Mouse (Mus musculus) ES-Bruce4 (cell line): ENCODE measurements around the gene Bhlha9. TPM values are rescaled to one million over a fixed set of nuclear protein-coding genes. Genes with fewer than 3 reads are reported as not detected.
A peak's percentile ranks its signal among the peaks of the same experiment; 100 is the strongest.

Source experiments
- H3K27ac ChIP-seq: 2 replicates; pipeline ENCODE4 v1.5.1; 2012; ENCODE audit warnings: low read length, inconsistent platforms; ENCODE audit not compliant: insufficient read depth
- H3K27me3 ChIP-seq: 2 replicates; pipeline ENCODE4 v1.6.1; 2012; ENCODE audit warnings: mild to moderate bottlenecking, low read length, inconsistent platforms; ENCODE audit not compliant: control insufficient read depth, poor library complexity, insufficient read depth, severe bottlenecking
- H3K36me3 ChIP-seq: 2 replicates; pipeline ENCODE4 v1.6.1; 2012; ENCODE audit warnings: inconsistent platforms, mild to moderate bottlenecking, low read length, moderate library complexity; ENCODE audit not compliant: control insufficient read depth, poor library complexity, insufficient read depth, severe bottlenecking
- H3K4me1 ChIP-seq: one replicate; pipeline ENCODE4 v1.8.1; 2011; ENCODE audit warnings: low read length; ENCODE audit not compliant: control insufficient read depth, insufficient read depth
- H3K4me3 ChIP-seq: 2 replicates; pipeline ENCODE4 v1.5.1; 2011; ENCODE audit warnings: low read depth, mild to moderate bottlenecking, low read length
- H3K9ac ChIP-seq: 2 replicates; pipeline ENCODE4 v1.6.1; 2012; ENCODE audit warnings: low read depth, mild to moderate bottlenecking, inconsistent platforms; ENCODE audit not compliant: poor library complexity, severe bottlenecking
- H3K9me3 ChIP-seq: replicated peaks from 2 replicates; pipeline ENCODE4 v1.6.1; 2012; ENCODE audit warnings: mild to moderate bottlenecking, low read length, inconsistent platforms; ENCODE audit not compliant: control insufficient read depth, poor library complexity, insufficient read depth, severe bottlenecking
- CTCF ChIP-seq: IDR thresholded peaks from one replicate; pipeline ENCODE4 v1.8.1; 2011; ENCODE audit warnings: low read depth, low read length
- EP300 ChIP-seq: IDR thresholded peaks from 2 replicates; pipeline ENCODE4 v1.6.1; 2011; ENCODE audit warnings: low read depth, low read length; ENCODE audit not compliant: insufficient read depth
- POLR2A ChIP-seq: IDR thresholded peaks from one replicate; pipeline ENCODE4 v1.8.1; 2011; ENCODE audit warnings: low read length; ENCODE audit not compliant: insufficient read depth
- polyA plus RNA-seq: library from polyadenylated mRNA; stranded (reverse); fragments of >200 nt; gene quantifications from 2 replicates; pipeline ENCODE4 v1.2.4, GENCODE M21; 2011; ENCODE audit warnings: low read depth; ENCODE audit not compliant: missing spikeins, insufficient read depth, insufficient read length

Gene Bhlha9
- polyA plus RNA-seq, 1 experiment: not detected

GRCm38 (mm10) chr11:76655106-76655505, 17.2 kb upstream of the Bhlha9 start:
- H3K4me1 ChIP-seq: no peaks in the 10 kb centered on the region
- no peaks in the 10 kb centered on the region for H3K9me3 ChIP-seq
- H3K9ac ChIP-seq: no peak overlapping the region
- H3K27me3 ChIP-seq: no peaks in the 10 kb centered on the region
- no peak overlapping the region for H3K4me3 ChIP-seq
- H3K27ac ChIP-seq: no peak overlapping the region
- TF ChIP-seq EP300 (no peak), CTCF (no peak)
- H3K36me3 ChIP-seq: no peaks in the 10 kb centered on the region

- Histone ChIP-seq H3K4me3 (no peak overlapping the region), H3K27ac (no peak overlapping the region), H3K4me1 (no peaks in the 10 kb centered on the region), H3K27me3 (no peaks in the 10 kb centered on the region), H3K9me3 (no peaks in the 10 kb centered on the region), H3K36me3 (no peaks in the 10 kb centered on the region), H3K9ac (no peak overlapping the region)
- TF ChIP-seq CTCF: no peak
- TF ChIP-seq POLR2A: no peak
- TF ChIP-seq EP300: no peak
Observed at GRCm38 (mm10) chr11:76657450-76657970, 14.8 kb upstream of the Bhlha9 start.

DNA sequence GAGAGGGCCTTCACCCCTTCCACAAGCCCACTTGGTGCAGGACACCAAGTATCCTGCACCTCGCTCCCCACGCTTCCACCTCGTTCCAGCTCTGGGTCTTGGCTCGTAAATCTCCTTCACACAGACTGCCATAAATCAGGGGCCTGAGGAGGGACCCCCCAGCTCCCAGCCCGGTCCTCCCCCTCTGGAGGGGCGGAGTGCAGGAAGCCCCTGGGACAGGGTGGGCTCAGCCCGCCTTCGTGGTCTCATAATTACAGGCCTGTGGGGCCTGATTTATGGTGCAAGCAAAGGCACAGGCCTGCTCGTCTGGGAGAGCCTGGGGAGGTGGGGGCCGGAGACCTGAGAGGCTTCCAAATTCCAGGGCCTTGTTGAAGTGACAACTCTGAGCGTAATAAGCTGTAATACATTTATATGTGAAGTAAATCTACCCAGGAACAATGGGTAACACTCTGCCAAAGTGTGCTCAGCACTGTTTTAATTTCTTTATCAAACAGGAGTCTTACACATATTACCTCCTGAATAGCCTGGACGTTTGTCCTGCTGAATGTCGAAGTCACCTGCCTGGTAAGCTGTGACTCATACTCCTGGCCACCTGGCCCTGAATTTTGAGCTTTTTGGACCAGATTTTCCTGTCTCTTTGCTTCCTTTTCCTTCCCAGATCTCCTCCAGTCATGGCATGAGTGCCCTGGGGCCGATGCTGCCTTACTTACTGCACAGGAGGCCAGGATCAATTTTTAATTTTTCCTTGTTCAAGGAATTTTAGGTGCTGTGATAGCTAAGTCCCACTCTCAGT, 12.9 kb upstream of the Bhlha9 start:
- TF ChIP-seq EP300 (no peak), CTCF (no peak), POLR2A (no peak)
- Histone ChIP-seq H3K9me3 (no peaks in the 10 kb centered on the region), H3K27ac (no peak overlapping the region), H3K27me3 (no peaks in the 10 kb centered on the region), H3K36me3 (no peaks in the 10 kb centered on the region), H3K4me1 (no peaks in the 10 kb centered on the region), H3K4me3 (no peak overlapping the region), H3K9ac (no peak overlapping the region)

DNA sequence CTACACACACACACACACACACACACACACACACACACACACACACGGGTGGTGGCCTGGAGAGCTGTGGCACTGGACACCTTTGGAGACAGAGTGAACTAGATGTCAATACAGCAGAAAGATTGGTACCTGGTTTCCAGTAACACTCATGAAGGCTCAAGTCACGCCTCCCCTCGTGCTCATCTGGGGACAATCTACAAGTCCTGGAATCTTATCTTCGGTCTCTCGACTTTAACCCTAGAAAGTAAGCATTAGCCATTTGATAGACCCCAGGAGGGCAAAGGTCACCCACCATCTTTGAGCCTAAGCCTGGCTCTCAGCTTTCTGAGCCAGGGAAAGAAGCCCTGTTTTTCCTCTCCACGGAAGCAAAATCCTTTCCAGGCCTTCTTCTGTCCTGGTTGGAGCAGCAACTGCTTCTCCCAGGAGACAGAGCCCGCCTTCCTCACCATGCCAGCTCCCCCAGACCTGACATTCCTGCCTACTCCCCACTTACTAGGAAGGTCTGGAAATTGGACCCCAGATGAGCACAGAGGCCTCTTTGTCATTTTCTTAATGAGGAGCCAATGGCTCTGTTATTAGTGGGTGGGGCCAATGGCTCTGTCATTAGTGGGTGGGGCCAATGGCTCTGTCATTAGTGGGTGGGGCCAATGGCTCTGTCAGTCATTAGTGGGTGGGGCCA, 10.3 kb upstream of the Bhlha9 start:
- peaks cover 7% of the 10 kb centered on the region for H3K27me3 ChIP-seq
- H3K9ac ChIP-seq: no peak overlapping the region
- H3K9me3 ChIP-seq: no peaks in the 10 kb centered on the region
- H3K4me3 ChIP-seq: no peak overlapping the region
- H3K4me1 ChIP-seq: no peaks in the 10 kb centered on the region
- no peak overlapping the region for H3K27ac ChIP-seq
- no peak for TF ChIP-seq CTCF
- no peak for TF ChIP-seq EP300
- no peak for TF ChIP-seq POLR2A
- no peaks in the 10 kb centered on the region for H3K36me3 ChIP-seq

DNA sequence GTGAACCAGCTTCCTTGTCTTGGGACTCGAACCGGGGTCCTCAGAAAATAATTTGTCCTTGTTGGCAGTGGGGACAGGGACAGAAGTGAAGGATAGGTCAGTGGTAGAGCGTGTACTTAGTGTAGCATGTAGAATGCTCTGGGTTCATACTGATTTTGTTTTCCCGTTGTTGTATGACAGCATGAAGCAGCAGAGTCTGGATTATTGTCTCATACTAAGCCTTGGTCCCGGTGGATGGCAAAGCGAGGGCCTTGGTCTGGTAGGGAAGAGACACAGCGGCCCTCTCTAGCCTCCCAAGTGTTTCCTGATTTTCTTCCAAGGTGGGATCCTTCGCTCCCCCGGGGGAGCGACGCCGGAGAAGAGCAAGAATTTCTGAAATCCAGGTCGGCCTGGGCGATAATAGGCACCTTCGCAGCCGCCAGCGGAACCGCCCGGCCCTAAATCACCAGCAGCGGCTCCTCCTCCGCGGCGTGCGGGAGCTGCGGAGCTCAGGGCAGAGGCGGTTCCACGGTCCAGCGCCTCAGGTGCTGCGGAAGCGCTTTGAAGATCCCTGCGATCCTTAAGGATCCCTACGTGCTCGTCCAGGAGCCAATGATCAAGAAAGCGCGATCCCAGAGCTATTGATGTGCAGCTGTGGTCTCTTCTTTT, 6.1 kb upstream of the Bhlha9 start:
- H3K4me3 ChIP-seq: peak overlapping the region; percentile 39
- H3K36me3 ChIP-seq: no peaks in the 10 kb centered on the region
- H3K27ac ChIP-seq: no peak overlapping the region
- no peaks in the 10 kb centered on the region for H3K9me3 ChIP-seq
- peaks cover 8% of the 10 kb centered on the region for H3K27me3 ChIP-seq
- peak overlapping the region; percentile 58; the same call in 1 of the 2 replicates for H3K9ac ChIP-seq
- H3K4me1 ChIP-seq: no peaks in the 10 kb centered on the region
- TF ChIP-seq POLR2A (no peak), EP300 (no peak), CTCF (no peak)

GRCm38 (mm10) chr11:76667807-76668206, 4.5 kb upstream of the Bhlha9 start:
- no peak overlapping the region for H3K27ac ChIP-seq
- TF ChIP-seq CTCF: no peak
- no peak for TF ChIP-seq EP300
- no peak for TF ChIP-seq POLR2A
- H3K9ac ChIP-seq: no peak overlapping the region
- no peak overlapping the region for H3K4me3 ChIP-seq
- H3K9me3 ChIP-seq: no peaks in the 10 kb centered on the region
- no peaks in the 10 kb centered on the region for H3K36me3 ChIP-seq
- no peaks in the 10 kb centered on the region for H3K4me1 ChIP-seq
- H3K27me3 ChIP-seq: peaks cover 8% of the 10 kb centered on the region
